Mouse (Mus musculus) urinary bladder, postnatal 0 days (tissue): ENCODE data around the gene Derl3. TPM values are rescaled to one million over a fixed set of nuclear protein-coding genes. Genes with fewer than 3 reads are reported as not detected.

Experiments
- polyA plus RNA-seq: library from polyadenylated mRNA; unstranded; fragments of >200 nt; fragmentation: Nextera tagmentation; extraction: Ambion mirVana; gene quantifications from 2 replicates; pipeline ENCODE4 v1.2.1, GENCODE M21; 2015

The Derl3 gene
- 0.48 and 1.1 TPM in 2 replicates for polyA plus RNA-seq

GRCm38 (mm10) chr10:75893089-75893750 is at the start of gene Derl3:
Derl3 (plus strand) TSS chr10:75893413.

GRCm38 (mm10) chr10:75859786-75860470 is 33.3 kb upstream of the Derl3 start, which contains the start of gene Mif:
Mif (minus strand) TSS chr10:75860240.

GRCm38 (mm10) chr10:75921026-75921725 is 28.0 kb downstream of the Derl3 start, which contains the start of gene Smarcb1:
Smarcb1 (minus strand) TSS chr10:75921617.

GRCm38 (mm10) chr10:75932891-75933290 is 39.7 kb downstream of the Derl3 start, which contains the start of gene Chchd10:
Chchd10 (plus strand) TSS chr10:75933130.

GRCm38 (mm10) chr10:75935680-75936541 is 42.7 kb downstream of the Derl3 start, which contains the start of gene Mmp11:
Mmp11 (minus strand) TSS chr10:75936496.

GRCm38 (mm10) chr10:75940520-75940919 is 47.3 kb downstream of the Derl3 start, which contains the start of gene Gm867:
Gm867 (minus strand) TSS chr10:75940672.

GRCm38 (mm10) chr10:75942736-75943477 is 49.7 kb downstream of the Derl3 start, which contains the start of gene Vpreb3:
Vpreb3 (plus strand) TSS chr10:75943057.

Other genes starting within 250 kb of the Derl3 start
- gene Susd2, start 249.4 kb upstream of the Derl3 start, polyA plus RNA-seq, result 79.5 and 108 TPM in 2 replicates
- 17.0 and 18.6 TPM in 2 replicates for gene Cabin1, start 129.1 kb upstream of the Derl3 start, polyA plus RNA-seq
- gene Ddt, start 120.0 kb upstream of the Derl3 start, polyA plus RNA-seq, result 45.8 and 51.8 TPM in 2 replicates
- gene Gm20441, start 112.5 kb upstream of the Derl3 start, polyA plus RNA-seq, result 0.28 and 1.0 TPM in 2 replicates
- gene Gstt3, start 112.0 kb upstream of the Derl3 start, polyA plus RNA-seq, result 60.8 and 65.5 TPM in 2 replicates
- 49.2 and 49.8 TPM in 2 replicates for gene Gstt1, start 94.8 kb upstream of the Derl3 start, polyA plus RNA-seq
- not detected in 2 replicates for gene Gstt4, start 70.9 kb upstream of the Derl3 start, polyA plus RNA-seq
- 21.6 and 26.6 TPM in 2 replicates for gene Gstt2, start 56.0 kb upstream of the Derl3 start, polyA plus RNA-seq
- 1,044 and 1,157 TPM in 2 replicates for gene Mif, start 33.2 kb upstream of the Derl3 start, polyA plus RNA-seq
- gene Smarcb1, start 28.2 kb downstream of the Derl3 start, polyA plus RNA-seq, result 77.3 and 83.6 TPM in 2 replicates
- gene Chchd10, start 39.7 kb downstream of the Derl3 start, polyA plus RNA-seq, result 120 and 128 TPM in 2 replicates
- 14.1 and 14.9 TPM in 2 replicates for gene Mmp11, start 43.1 kb downstream of the Derl3 start, polyA plus RNA-seq
- 0.29 TPM in 1 of 2 replicates, not detected in the other for gene Gm867, start 47.3 kb downstream of the Derl3 start, polyA plus RNA-seq
- gene Vpreb3, start 49.6 kb downstream of the Derl3 start, polyA plus RNA-seq, result 0.36 TPM in 1 of 2 replicates, not detected in the other
- not detected in 2 replicates for gene Gm5134, start 61.1 kb downstream of the Derl3 start, polyA plus RNA-seq
- gene Zfp280b, start 139.2 kb downstream of the Derl3 start, polyA plus RNA-seq, result 11.1 and 11.6 TPM in 2 replicates
- not detected in 2 replicates for gene Slc5a4b, start 217.5 kb downstream of the Derl3 start, polyA plus RNA-seq